Mouse (Mus musculus) neural tube, embryonic 11.5 days (tissue): ENCODE results near the gene Nyx. TPM values are rescaled to one million over a fixed set of nuclear protein-coding genes. Genes with fewer than 3 reads are reported as not detected.
A peak's percentile ranks its signal among the peaks of the same experiment; 100 is the strongest.

Source experiments
- ATAC-seq: fragments of 200-750 bp; cut with Nextera tagmentation; 2 replicates; pipeline ENCODE4 v1.8.0; 2017; ENCODE audit warnings: moderate number of reproducible peaks, mild to moderate bottlenecking, moderate TSS enrichment, moderate library complexity; ENCODE audit not compliant: insufficient read depth, low FRiP score, low TSS enrichment
- DNase-seq: peaks from one replicate; pipeline ENCODE4 v3.0.0-alpha.2; 2015; ENCODE audit warnings: low spot score
- H3K27ac ChIP-seq: fragments of 300-500 bp; sonication (generic); 2 replicates; pipeline ENCODE4 v1.5.1; 2014; ENCODE audit warnings: low read depth, mild to moderate bottlenecking, low read length
- H3K27me3 ChIP-seq: fragments of 300-500 bp; sonication (generic); 2 replicates; pipeline ENCODE4 v1.6.1; 2014; ENCODE audit warnings: mild to moderate bottlenecking, low read length, mixed read lengths; ENCODE audit not compliant: control insufficient read depth, insufficient read depth
- H3K36me3 ChIP-seq: fragments of 300-500 bp; sonication (generic); 2 replicates; pipeline ENCODE4 v1.6.1; 2014; ENCODE audit warnings: mild to moderate bottlenecking, low read length, moderate library complexity, mixed read lengths; ENCODE audit not compliant: control insufficient read depth, insufficient read depth
- H3K4me1 ChIP-seq: fragments of 300-500 bp; sonication (generic); 2 replicates; pipeline ENCODE4 v1.6.1; 2014; ENCODE audit warnings: low read length, mixed read lengths; ENCODE audit not compliant: control insufficient read depth, insufficient read depth
- H3K4me2 ChIP-seq: fragments of 300-500 bp; sonication (generic); 2 replicates; pipeline ENCODE4 v1.6.1; 2014; ENCODE audit warnings: low read depth, mild to moderate bottlenecking, moderate library complexity
- H3K4me3 ChIP-seq: fragments of 300-500 bp; sonication (generic); 2 replicates; pipeline ENCODE4 v1.5.1; 2014; ENCODE audit warnings: low read depth, low read length
- H3K9ac ChIP-seq: fragments of 300-500 bp; sonication (generic); 2 replicates; pipeline ENCODE4 v1.6.1; 2014; ENCODE audit warnings: mild to moderate bottlenecking, low read length
- H3K9me3 ChIP-seq: fragments of 300-500 bp; sonication (generic); 2 replicates; pipeline ENCODE4 v1.6.1; 2016; ENCODE audit warnings: low read length; ENCODE audit not compliant: control insufficient read depth
- WGBS: fragments of 180-500 bp; shearing (Covaris S2); extraction: QIAGEN DNeasy Blood & Tissue Kit; methylation state at CpG from one replicate; pipeline ENCODE4 v1.1.7; 2014; 5-methylcytosine and 5-hydroxymethylcytosine counted together
- polyA plus RNA-seq: library from polyadenylated mRNA; unstranded; fragments of >200 nt; fragmentation: Nextera tagmentation; extraction: Ambion mirVana; gene quantifications from 2 replicates; pipeline ENCODE4 v1.2.1, GENCODE M21; 2014

The Nyx gene
- polyA plus RNA-seq, 1 experiment from 2014 or later = not detected

DNA sequence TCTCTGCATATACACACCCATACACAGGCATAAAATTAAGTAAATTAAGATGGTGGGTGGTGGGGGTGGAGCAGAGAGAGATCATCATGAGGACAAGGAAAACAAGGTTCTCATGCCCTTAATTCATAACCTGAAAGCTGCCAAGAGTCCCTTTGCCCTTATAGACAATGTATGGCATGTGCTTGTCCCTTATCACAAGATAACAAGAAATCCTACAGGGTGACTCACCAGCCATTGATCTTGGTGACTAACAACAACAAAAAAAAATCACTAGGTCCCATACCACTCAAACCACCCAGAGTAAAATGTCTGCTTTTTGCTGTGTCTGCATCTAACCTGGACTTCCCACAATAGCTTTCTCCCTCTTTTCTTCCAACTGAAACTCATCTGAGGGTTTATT, 18.5 kb downstream of the Nyx start:
- ATAC-seq = no peak
- Histone ChIP-seq H3K27ac (no peak overlapping the region), H3K4me1 (no peaks in the 10 kb centered on the region), H3K4me2 (no peak overlapping the region), H3K9me3 (0 out of 2 replicates have a peak, but pooled peaks cover 4% of the 10 kb centered on the region), H3K36me3 (no peaks in the 10 kb centered on the region), H3K27me3 (0 out of 2 replicates have a peak, but pooled peaks cover 2% of the 10 kb centered on the region), H3K4me3 (no peak overlapping the region), H3K9ac (no peak overlapping the region)
- no peak for DNase-seq

DNA sequence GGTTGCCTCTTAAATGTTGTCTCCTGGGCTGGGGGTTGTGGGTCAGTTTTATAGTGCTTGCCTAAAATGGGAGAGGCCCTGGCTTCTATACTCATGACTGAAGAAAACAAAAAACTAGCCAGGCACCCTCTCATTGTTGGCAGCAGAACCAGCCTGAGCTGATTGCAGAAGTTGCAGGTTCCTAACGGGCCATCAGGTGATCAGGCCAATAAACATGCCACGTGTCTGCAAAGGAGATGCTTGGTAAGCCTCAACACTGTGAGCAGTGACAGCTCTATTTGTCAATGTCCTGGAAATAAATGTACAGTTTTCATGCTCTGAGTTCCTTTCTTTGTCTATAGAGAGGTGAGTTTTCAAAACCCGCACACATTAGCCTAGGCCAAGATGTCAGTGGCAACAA, 23.1 kb downstream of the Nyx start:
- Histone ChIP-seq H3K4me3 (no peak overlapping the region), H3K27ac (no peak overlapping the region), H3K9me3 (0 out of 2 replicates have a peak, but pooled peaks cover 4% of the 10 kb centered on the region), H3K27me3 (0 out of 2 replicates have a peak, but pooled peaks cover 2% of the 10 kb centered on the region), H3K36me3 (no peaks in the 10 kb centered on the region), H3K4me2 (no peak overlapping the region), H3K9ac (no peak overlapping the region), H3K4me1 (no peaks in the 10 kb centered on the region)
- DNase-seq (no peak), ATAC-seq (no peak)
- 78% methylated on average over 3 of the region's 3 CpGs for WGBS

DNA sequence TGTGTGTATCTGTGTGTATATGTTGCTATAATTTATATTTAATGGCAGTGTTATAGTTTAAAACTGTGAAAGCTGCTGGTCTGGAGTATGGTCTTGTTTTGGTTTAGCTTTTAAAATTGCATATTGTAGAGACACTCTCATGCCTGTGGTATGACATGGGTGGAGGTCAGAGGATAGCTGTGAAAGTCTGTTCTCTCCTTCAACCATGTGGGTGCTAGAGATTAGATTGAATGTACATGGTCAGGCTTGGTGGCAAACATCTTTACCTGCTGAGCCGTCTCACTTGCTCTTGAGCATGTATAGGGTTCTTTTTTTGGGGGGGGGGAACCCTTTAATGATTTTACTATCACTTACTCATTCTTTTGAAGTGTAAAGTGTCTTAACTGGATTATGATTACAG, 23.9 kb downstream of the Nyx start:
- no peak overlapping the region for H3K4me2 ChIP-seq
- no peak for DNase-seq
- no peak for ATAC-seq
- no peaks in the 10 kb centered on the region for H3K4me1 ChIP-seq
- no peak overlapping the region for H3K4me3 ChIP-seq
- 63% methylated on average over 1 of the region's 1 CpGs for WGBS
- H3K27me3 ChIP-seq = 0 out of 2 replicates have a peak, but pooled peaks cover 2% of the 10 kb centered on the region
- H3K27ac ChIP-seq = no peak overlapping the region
- H3K36me3 ChIP-seq = no peaks in the 10 kb centered on the region
- H3K9me3 ChIP-seq = 0 out of 2 replicates have a peak, but pooled peaks cover 4% of the 10 kb centered on the region
- no peak overlapping the region for H3K9ac ChIP-seq

DNA sequence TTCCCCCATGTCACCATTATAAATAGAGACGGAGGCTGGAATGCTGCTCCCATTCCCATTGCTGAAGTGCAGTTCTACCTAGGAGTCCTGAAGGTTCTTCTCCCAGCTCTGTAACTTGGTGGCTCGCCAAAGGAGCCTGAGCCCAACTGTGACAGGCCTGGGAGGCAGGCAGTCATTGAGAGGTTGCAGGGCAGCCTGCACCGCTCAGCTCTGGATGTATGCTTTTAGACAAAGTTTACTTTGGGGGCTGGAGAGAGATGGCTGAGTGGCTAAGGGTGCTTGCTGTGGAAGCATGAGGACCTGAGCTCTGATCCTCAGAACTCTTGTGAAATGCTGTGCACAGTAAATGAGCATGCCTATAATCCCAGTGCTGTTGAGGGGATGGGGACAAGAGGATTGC, 25.0 kb downstream of the Nyx start:
- no peak overlapping the region for H3K9ac ChIP-seq
- H3K9me3 ChIP-seq = 0 out of 2 replicates have a peak, but pooled peaks cover 3% of the 10 kb centered on the region
- no peak overlapping the region for H3K4me3 ChIP-seq
- DNase-seq = no peak
- H3K27ac ChIP-seq = no peak overlapping the region
- no peak overlapping the region for H3K4me2 ChIP-seq
- H3K27me3 ChIP-seq = 0 out of 2 replicates have a peak, but pooled peaks cover 2% of the 10 kb centered on the region
- WGBS = 71% methylated on average over 3 of the region's 3 CpGs
- no peak for ATAC-seq
- no peaks in the 10 kb centered on the region for H3K4me1 ChIP-seq
- no peaks in the 10 kb centered on the region for H3K36me3 ChIP-seq

GRCm38 (mm10) chrX:13492922-13493321, 27.0 kb downstream of the Nyx start:
- ATAC-seq = no peak
- Histone ChIP-seq H3K9ac (no peak overlapping the region), H3K36me3 (no peaks in the 10 kb centered on the region), H3K27ac (no peak overlapping the region), H3K4me1 (no peaks in the 10 kb centered on the region), H3K4me3 (no peak overlapping the region), H3K9me3 (no peaks in the 10 kb centered on the region), H3K4me2 (no peak overlapping the region), H3K27me3 (no peaks in the 10 kb centered on the region)
- DNase-seq = no peak

DNA sequence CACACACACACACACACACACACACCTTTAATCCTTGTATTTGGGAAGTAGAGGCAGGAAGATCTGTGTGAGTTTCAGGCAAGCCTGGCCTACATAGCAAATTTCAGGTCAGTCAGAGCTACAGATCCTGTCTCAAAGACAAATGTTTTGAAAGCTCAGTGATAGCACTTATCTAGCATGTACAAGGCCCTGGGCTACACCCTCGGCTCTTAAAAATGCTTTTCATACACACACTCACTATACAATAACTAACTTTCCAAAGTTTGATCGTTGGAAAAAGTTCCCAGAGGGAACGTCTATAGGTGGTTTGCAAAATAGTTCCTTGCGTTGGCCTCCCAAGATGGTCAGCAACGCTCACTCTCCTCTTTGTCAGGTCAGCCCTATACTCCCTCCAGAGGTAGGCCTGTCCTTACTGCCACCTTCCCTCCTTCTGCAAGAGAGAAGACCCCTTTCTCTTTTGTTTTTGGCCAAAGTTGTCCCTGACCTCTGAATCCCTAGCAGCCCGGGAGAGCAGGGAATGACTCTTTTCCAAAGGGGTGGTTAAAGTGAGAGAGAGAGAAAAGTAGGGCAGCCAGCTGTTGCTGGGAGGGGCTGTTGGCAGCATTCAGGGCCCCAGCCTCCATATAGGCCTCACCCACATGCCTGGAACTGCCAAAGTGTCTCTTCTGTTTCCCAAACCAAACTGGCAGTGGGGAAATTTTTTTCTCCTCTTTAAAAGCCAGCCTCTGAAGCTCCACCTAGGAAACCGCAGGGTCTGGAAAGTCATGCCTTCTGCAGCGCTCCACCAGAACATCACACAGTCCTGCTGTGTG, 29.2 kb downstream of the Nyx start:
- no peak overlapping the region for H3K4me2 ChIP-seq
- H3K4me1 ChIP-seq = no peaks in the 10 kb centered on the region
- 79% methylated on average over 8 of the region's 8 CpGs for WGBS
- H3K27me3 ChIP-seq = no peaks in the 10 kb centered on the region
- DNase-seq (no peak), ATAC-seq (no peak)
- H3K36me3 ChIP-seq = no peaks in the 10 kb centered on the region
- no peak overlapping the region for H3K9ac ChIP-seq
- no peak overlapping the region for H3K27ac ChIP-seq
- no peaks in the 10 kb centered on the region for H3K9me3 ChIP-seq
- no peak overlapping the region for H3K4me3 ChIP-seq

GRCm38 (mm10) chrX:13500284-13500683, 34.4 kb downstream of the Nyx start:
- Histone ChIP-seq H3K4me3 (no peak overlapping the region), H3K27me3 (no peaks in the 10 kb centered on the region), H3K36me3 (no peaks in the 10 kb centered on the region), H3K27ac (no peak overlapping the region), H3K4me1 (no peaks in the 10 kb centered on the region), H3K4me2 (no peak overlapping the region), H3K9ac (no peak overlapping the region), H3K9me3 (no peaks in the 10 kb centered on the region)
- no peak for DNase-seq
- 78% methylated on average over 4 of the region's 4 CpGs for WGBS
- ATAC-seq = no peak

GRCm38 (mm10) chrX:13502862-13503375, 37.0 kb downstream of the Nyx start:
- Histone ChIP-seq H3K27ac (no peak overlapping the region), H3K4me3 (no peak overlapping the region), H3K9ac (no peak overlapping the region), H3K36me3 (no peaks in the 10 kb centered on the region), H3K4me2 (no peak overlapping the region), H3K27me3 (no peaks in the 10 kb centered on the region), H3K4me1 (no peaks in the 10 kb centered on the region), H3K9me3 (no peaks in the 10 kb centered on the region)
- 57% methylated on average over 7 of the region's 7 CpGs for WGBS
- DNase-seq = peak; percentile 21
- ATAC-seq = no peak

DNA sequence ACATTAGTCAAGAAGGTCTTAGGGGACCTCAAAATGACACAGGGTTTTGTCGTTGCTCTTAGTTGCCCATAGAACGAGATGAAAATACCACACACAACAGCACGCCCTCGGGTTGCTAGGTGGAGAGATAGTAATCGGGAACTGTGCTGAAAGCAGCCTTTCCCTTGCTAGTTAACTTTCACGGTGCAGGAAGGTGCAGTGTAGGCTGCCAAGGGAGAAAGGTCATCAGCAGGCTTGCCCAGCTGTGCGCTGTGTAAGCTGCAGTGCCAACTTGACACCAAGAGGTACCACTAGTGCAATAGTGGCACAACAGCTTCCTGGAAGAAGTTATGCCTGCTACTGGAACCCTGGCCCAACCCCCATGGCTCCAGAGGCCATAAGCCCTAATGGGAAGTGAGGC, 38.5 kb downstream of the Nyx start:
- no peaks in the 10 kb centered on the region for H3K27me3 ChIP-seq
- WGBS = 93% methylated on average over 7 of the region's 7 CpGs
- no peak for DNase-seq
- no peak overlapping the region for H3K4me3 ChIP-seq
- H3K36me3 ChIP-seq = no peaks in the 10 kb centered on the region
- no peak overlapping the region for H3K9ac ChIP-seq
- ATAC-seq = no peak
- no peaks in the 10 kb centered on the region for H3K4me1 ChIP-seq
- H3K27ac ChIP-seq = no peak overlapping the region
- no peaks in the 10 kb centered on the region for H3K9me3 ChIP-seq
- H3K4me2 ChIP-seq = no peak overlapping the region
